Mouse (Mus musculus): Measurements from ENCODE around the gene Upk3a. TPM values are rescaled to one million over a fixed set of nuclear protein-coding genes. Genes with fewer than 3 reads are reported as not detected.

Gene Upk3a
- not detected for polyA plus RNA-seq (2014; fragmentation: Illumina TruSeq; extraction: RNeasy Lipid Tissue Mini Kit (QIAGEN cat#74804); ENCODE audit: low read depth, low replicate concordance)

GRCm38 (mm10) chr15:85016951-85017664 lies at the start of gene Upk3a:
Gene Upk3a (plus strand): TSS chr15:85017141.

GRCm38 (mm10) chr15:84987874-84988825 lies 28.8 kb upstream of the Upk3a start, which contains the start of gene 5031439G07Rik:
Gene 5031439G07Rik (minus strand): TSS chr15:84988551.

GRCm38 (mm10) chr15:85028648-85029047 lies 11.7 kb downstream of the Upk3a start, which contains the start of gene Fam118a:
Gene Fam118a (plus strand): TSS chr15:85028948.

Other genes starting within 250 kb of the Upk3a start
- gene Phf21b, start 161.1 kb upstream of the Upk3a start, polyA plus RNA-seq (2014; fragmentation: Illumina TruSeq; extraction: RNeasy Lipid Tissue Mini Kit (QIAGEN cat#74804); ENCODE audit: low read depth, low replicate concordance), result 2.9 TPM
- 0.44 TPM for gene Gm29666, start 97.1 kb upstream of the Upk3a start, polyA plus RNA-seq (2014; fragmentation: Illumina TruSeq; extraction: RNeasy Lipid Tissue Mini Kit (QIAGEN cat#74804); ENCODE audit: low read depth, low replicate concordance)
- 17.3 TPM for gene Nup50, start 93.7 kb upstream of the Upk3a start, polyA plus RNA-seq (2014; fragmentation: Illumina TruSeq; extraction: RNeasy Lipid Tissue Mini Kit (QIAGEN cat#74804); ENCODE audit: low read depth, low replicate concordance)
- gene 5031439G07Rik, start 28.6 kb upstream of the Upk3a start, polyA plus RNA-seq (2014; fragmentation: Illumina TruSeq; extraction: RNeasy Lipid Tissue Mini Kit (QIAGEN cat#74804); ENCODE audit: low read depth, low replicate concordance), result 11.5 TPM
- 18.3 TPM for gene Fam118a, start 11.8 kb downstream of the Upk3a start, polyA plus RNA-seq (2014; fragmentation: Illumina TruSeq; extraction: RNeasy Lipid Tissue Mini Kit (QIAGEN cat#74804); ENCODE audit: low read depth, low replicate concordance)
- gene Smc1b, start 114.8 kb downstream of the Upk3a start, polyA plus RNA-seq (2014; fragmentation: Illumina TruSeq; extraction: RNeasy Lipid Tissue Mini Kit (QIAGEN cat#74804); ENCODE audit: low read depth, low replicate concordance), result not detected
- gene Ribc2, start 114.9 kb downstream of the Upk3a start, polyA plus RNA-seq (2014; fragmentation: Illumina TruSeq; extraction: RNeasy Lipid Tissue Mini Kit (QIAGEN cat#74804); ENCODE audit: low read depth, low replicate concordance), result not detected
- gene Fbln1, start 188.8 kb downstream of the Upk3a start, polyA plus RNA-seq (2014; fragmentation: Illumina TruSeq; extraction: RNeasy Lipid Tissue Mini Kit (QIAGEN cat#74804); ENCODE audit: low read depth, low replicate concordance), result 12.7 TPM

Data from sigmoid colon, adult 10 weeks (tissue).